Mouse (Mus musculus) hindbrain, embryonic 12.5 days (tissue): ENCODE measurements around the gene Wdr41. TPM values are rescaled to one million over a fixed set of nuclear protein-coding genes. Genes with fewer than 3 reads are reported as not detected.

Source experiments
- ATAC-seq: fragments of 200-750 bp; cut with Nextera tagmentation; 2 replicates; pipeline ENCODE4 v1.8.0; 2017; ENCODE audit warnings: moderate TSS enrichment; ENCODE audit not compliant: low FRiP score
- H3K27ac ChIP-seq: fragments of 300-500 bp; sonication (generic); 2 replicates; pipeline ENCODE4 v1.5.1; 2016; ENCODE audit warnings: mild to moderate bottlenecking
- H3K27me3 ChIP-seq: fragments of 300-500 bp; sonication (generic); 2 replicates; pipeline ENCODE4 v1.6.1; 2016; ENCODE audit warnings: mild to moderate bottlenecking
- H3K36me3 ChIP-seq: fragments of 300-500 bp; sonication (generic); 2 replicates; pipeline ENCODE4 v1.6.1; 2016; ENCODE audit warnings: mild to moderate bottlenecking
- H3K4me1 ChIP-seq: fragments of 300-500 bp; sonication (generic); 2 replicates; pipeline ENCODE4 v1.6.1; 2016
- H3K4me2 ChIP-seq: fragments of 300-500 bp; sonication (generic); replicated peaks from 2 replicates; pipeline ENCODE4 v1.6.1; 2016; ENCODE audit warnings: mild to moderate bottlenecking
- H3K4me3 ChIP-seq: fragments of 300-500 bp; sonication (generic); 2 replicates; pipeline ENCODE4 v1.5.1; 2016; ENCODE audit warnings: mild to moderate bottlenecking
- H3K9ac ChIP-seq: fragments of 300-500 bp; sonication (generic); 2 replicates; pipeline ENCODE4 v1.6.1; 2016; ENCODE audit warnings: mild to moderate bottlenecking, moderate library complexity
- H3K9me3 ChIP-seq: fragments of 300-500 bp; sonication (generic); replicated peaks from 2 replicates; pipeline ENCODE4 v1.6.1; 2016; ENCODE audit warnings: mild to moderate bottlenecking
- WGBS: fragments of 180-500 bp; shearing (Covaris S2); methylation state at CpG from one replicate; pipeline ENCODE4 v1.1.7; 2016; 5-methylcytosine and 5-hydroxymethylcytosine counted together
- polyA plus RNA-seq: library from polyadenylated mRNA; unstranded; fragments of >200 nt; fragmentation: Nextera tagmentation; extraction: Ambion mirVana; gene quantifications from 2 replicates; pipeline ENCODE4 v1.2.1, GENCODE M21; 2016

Gene Wdr41
- polyA plus RNA-seq, 1 experiment from 2014 or later: 25.7 TPM

- 84% methylated on average over 7 of the region's 7 CpGs for WGBS
- Histone ChIP-seq H3K27ac (no peak overlapping the region), H3K9me3 (no peaks in the 10 kb centered on the region), H3K4me2 (no peak overlapping the region), H3K9ac (no peak overlapping the region), H3K27me3 (no peaks in the 10 kb centered on the region), H3K36me3 (peaks cover 3% of the 10 kb centered on the region; the same call in 1 of the 2 replicates), H3K4me1 (no peaks in the 10 kb centered on the region), H3K4me3 (no peak overlapping the region)
- no peak for ATAC-seq
Measured at GRCm38 (mm10) chr13:95009261-95009660, 33.1 kb downstream of the Wdr41 start.

- H3K9me3 ChIP-seq: no peaks in the 10 kb centered on the region
- no peak overlapping the region for H3K4me3 ChIP-seq
- no peak overlapping the region for H3K27ac ChIP-seq
- no peaks in the 10 kb centered on the region for H3K4me1 ChIP-seq
- H3K36me3 ChIP-seq: peaks cover 6% of the 10 kb centered on the region
- no peak overlapping the region for H3K4me2 ChIP-seq
- 89% methylated on average over 7 of the region's 7 CpGs for WGBS
- H3K9ac ChIP-seq: no peak overlapping the region
- no peak for ATAC-seq
- H3K27me3 ChIP-seq: no peaks in the 10 kb centered on the region
Measured at GRCm38 (mm10) chr13:95011546-95012257, 35.6 kb downstream of the Wdr41 start.

DNA sequence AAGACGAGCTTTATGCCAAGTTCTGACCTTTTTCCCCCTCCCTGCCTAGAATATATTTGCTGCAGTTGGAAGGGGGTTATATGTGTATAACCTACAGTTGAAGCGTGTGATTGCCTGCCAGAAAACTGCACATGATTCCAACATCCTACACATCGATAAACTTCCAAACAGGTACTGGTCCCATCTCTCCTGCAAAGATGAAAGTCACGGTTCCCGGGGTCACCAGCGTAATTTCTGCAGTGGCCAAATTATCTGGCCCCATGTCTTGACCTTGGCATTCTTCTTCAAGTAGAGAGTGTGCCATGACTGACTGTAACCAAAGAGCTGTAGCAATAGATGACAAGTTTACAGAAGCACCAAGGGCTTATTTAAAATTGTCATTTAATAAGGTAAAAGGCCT lies 41.1 kb downstream of the Wdr41 start:
- Histone ChIP-seq H3K27me3 (no peaks in the 10 kb centered on the region; the same call in 1 of the 2 replicates), H3K36me3 (peaks cover 7% of the 10 kb centered on the region; the same call in 1 of the 2 replicates), H3K9me3 (no peaks in the 10 kb centered on the region), H3K27ac (no peak overlapping the region), H3K9ac (no peak overlapping the region), H3K4me3 (no peak overlapping the region), H3K4me2 (no peak overlapping the region), H3K4me1 (peaks cover 9% of the 10 kb centered on the region)
- WGBS: 84% methylated on average over 6 of the region's 6 CpGs
- ATAC-seq: no peak

- Histone ChIP-seq H3K4me1 (peaks cover 9% of the 10 kb centered on the region), H3K36me3 (peaks cover 7% of the 10 kb centered on the region; the same call in 1 of the 2 replicates), H3K4me3 (no peak overlapping the region), H3K9ac (no peak overlapping the region), H3K27me3 (no peaks in the 10 kb centered on the region; the same call in 1 of the 2 replicates), H3K27ac (peak overlapping the region; percentile 18; the same call in 1 of the 2 replicates), H3K4me2 (peak overlapping the region; percentile 24; the same call in 1 of the 2 replicates), H3K9me3 (no peaks in the 10 kb centered on the region)
- ATAC-seq: peak; percentile 86
- under 1% methylated on average over 8 of the region's 9 CpGs for WGBS
Measured at GRCm38 (mm10) chr13:95017916-95018315, 41.8 kb downstream of the Wdr41 start.

- Histone ChIP-seq H3K9ac (no peak overlapping the region), H3K4me1 (peaks cover 9% of the 10 kb centered on the region), H3K4me2 (no peak overlapping the region), H3K4me3 (no peak overlapping the region), H3K27me3 (no peaks in the 10 kb centered on the region; the same call in 1 of the 2 replicates), H3K27ac (no peak overlapping the region), H3K36me3 (peaks cover 7% of the 10 kb centered on the region; the same call in 1 of the 2 replicates), H3K9me3 (no peaks in the 10 kb centered on the region)
- 88% methylated on average over 6 of the region's 6 CpGs for WGBS
- ATAC-seq: no peak
Measured at GRCm38 (mm10) chr13:95019345-95019744, 43.2 kb downstream of the Wdr41 start.

GRCm38 (mm10) chr13:95020216-95020615 lies 44.1 kb downstream of the Wdr41 start:
- no peaks in the 10 kb centered on the region; the same call in 1 of the 2 replicates for H3K27me3 ChIP-seq
- no peak overlapping the region for H3K4me2 ChIP-seq
- no peak overlapping the region for H3K9ac ChIP-seq
- H3K9me3 ChIP-seq: no peaks in the 10 kb centered on the region
- H3K27ac ChIP-seq: no peak overlapping the region
- H3K4me1 ChIP-seq: peaks cover 9% of the 10 kb centered on the region
- no peak overlapping the region for H3K4me3 ChIP-seq
- WGBS: 85% methylated on average over 6 of the region's 6 CpGs
- peaks cover 7% of the 10 kb centered on the region; the same call in 1 of the 2 replicates for H3K36me3 ChIP-seq
- no peak for ATAC-seq

DNA sequence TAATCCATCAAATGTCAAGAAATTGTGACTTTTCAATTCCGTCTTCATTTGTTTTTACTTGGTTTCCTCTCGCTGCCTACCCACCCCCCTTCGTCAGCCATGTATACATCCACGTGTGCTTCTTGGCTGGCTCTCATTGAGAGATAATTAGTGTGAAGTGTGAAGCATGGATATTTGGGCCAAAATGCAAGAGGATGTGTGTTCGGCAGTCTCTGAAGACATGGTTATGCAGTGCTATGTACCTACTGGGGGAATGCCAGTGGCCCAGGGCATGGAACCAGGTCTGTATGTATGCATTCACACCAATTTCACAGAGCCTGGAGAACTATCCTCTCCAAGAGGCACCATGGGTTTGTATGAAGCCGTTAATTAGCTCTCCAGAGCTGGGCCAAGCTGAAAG lies 54.7 kb downstream of the Wdr41 start:
- peaks cover 13% of the 10 kb centered on the region for H3K36me3 ChIP-seq
- H3K4me2 ChIP-seq: no peak overlapping the region
- 86% methylated on average over 6 of the region's 6 CpGs for WGBS
- H3K4me3 ChIP-seq: no peak overlapping the region
- no peak overlapping the region for H3K9ac ChIP-seq
- no peak for ATAC-seq
- H3K4me1 ChIP-seq: no peaks in the 10 kb centered on the region
- no peaks in the 10 kb centered on the region for H3K27me3 ChIP-seq
- no peak overlapping the region for H3K27ac ChIP-seq
- 0 out of 2 replicates have a peak, but pooled peaks cover 5% of the 10 kb centered on the region for H3K9me3 ChIP-seq

GRCm38 (mm10) chr13:95032127-95032831 lies 56.1 kb downstream of the Wdr41 start:
- no peak overlapping the region for H3K4me2 ChIP-seq
- ATAC-seq: no peak
- no peaks in the 10 kb centered on the region for H3K27me3 ChIP-seq
- no peak overlapping the region for H3K9ac ChIP-seq
- H3K36me3 ChIP-seq: peaks cover 9% of the 10 kb centered on the region
- H3K27ac ChIP-seq: no peak overlapping the region
- no peak overlapping the region for H3K4me3 ChIP-seq
- 75% methylated on average over 17 of the region's 17 CpGs for WGBS
- H3K4me1 ChIP-seq: no peaks in the 10 kb centered on the region
- 0 out of 2 replicates have a peak, but pooled peaks cover 5% of the 10 kb centered on the region for H3K9me3 ChIP-seq

GRCm38 (mm10) chr13:95032973-95033372 lies 56.8 kb downstream of the Wdr41 start:
- no peaks in the 10 kb centered on the region for H3K4me1 ChIP-seq
- no peak for ATAC-seq
- no peak overlapping the region for H3K4me3 ChIP-seq
- 0 out of 2 replicates have a peak, but pooled peaks cover 5% of the 10 kb centered on the region for H3K9me3 ChIP-seq
- H3K4me2 ChIP-seq: no peak overlapping the region
- H3K36me3 ChIP-seq: peaks cover 9% of the 10 kb centered on the region
- H3K9ac ChIP-seq: no peak overlapping the region
- no peak overlapping the region for H3K27ac ChIP-seq
- no peaks in the 10 kb centered on the region for H3K27me3 ChIP-seq
- 82% methylated on average over 6 of the region's 6 CpGs for WGBS

GRCm38 (mm10) chr13:95034094-95034493 lies 58.0 kb downstream of the Wdr41 start:
- Histone ChIP-seq H3K4me1 (no peaks in the 10 kb centered on the region), H3K9me3 (no peaks in the 10 kb centered on the region), H3K4me2 (no peak overlapping the region), H3K27me3 (no peaks in the 10 kb centered on the region), H3K4me3 (no peak overlapping the region), H3K27ac (no peak overlapping the region), H3K36me3 (no peaks in the 10 kb centered on the region), H3K9ac (no peak overlapping the region)
- no peak for ATAC-seq
- WGBS: 82% methylated on average over 9 of the region's 9 CpGs

- H3K27me3 ChIP-seq: no peaks in the 10 kb centered on the region
- no peak overlapping the region for H3K4me2 ChIP-seq
- H3K36me3 ChIP-seq: no peaks in the 10 kb centered on the region
- H3K4me3 ChIP-seq: no peak overlapping the region
- 75% methylated on average over 2 of the region's 2 CpGs for WGBS
- no peak for ATAC-seq
- H3K9ac ChIP-seq: no peak overlapping the region
- H3K27ac ChIP-seq: no peak overlapping the region
- H3K4me1 ChIP-seq: no peaks in the 10 kb centered on the region
- H3K9me3 ChIP-seq: no peaks in the 10 kb centered on the region
Measured at GRCm38 (mm10) chr13:95034715-95035114, 58.6 kb downstream of the Wdr41 start.

DNA sequence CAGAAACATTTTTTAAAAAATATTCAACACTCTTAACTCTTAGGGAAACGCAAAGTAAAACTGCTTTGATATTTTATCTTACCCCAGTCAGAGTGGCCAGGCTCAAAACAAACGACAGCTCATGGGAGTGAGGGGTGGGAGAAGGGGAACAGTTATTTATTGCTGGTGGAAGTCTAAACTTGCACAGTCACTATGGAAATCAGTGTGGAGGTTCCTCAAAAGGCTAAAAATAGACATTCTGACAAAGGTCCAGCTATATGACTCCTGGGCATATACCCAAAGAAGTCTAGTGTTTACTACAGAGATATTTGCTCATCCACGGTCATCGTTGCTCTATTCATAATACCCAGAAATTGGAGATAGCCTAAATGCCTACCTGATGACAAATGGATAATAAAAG lies 62.1 kb downstream of the Wdr41 start:
- Histone ChIP-seq H3K4me1 (no peaks in the 10 kb centered on the region), H3K9ac (no peak overlapping the region), H3K36me3 (no peaks in the 10 kb centered on the region), H3K27ac (no peak overlapping the region), H3K4me2 (no peak overlapping the region), H3K4me3 (no peak overlapping the region), H3K9me3 (no peaks in the 10 kb centered on the region), H3K27me3 (no peaks in the 10 kb centered on the region)
- no peak for ATAC-seq
- 90% methylated on average over 4 of the region's 4 CpGs for WGBS
